8 mouse cellular contexts compared by ENCODE assay signal in genomic region chr1:194878440-194878839, GRCm38 (mm10).
DNase-seq lines count a peak whose midpoint lies in the region; ATAC-seq and TF ChIP-seq lines count a peak whose summit lies in the region.

No protein-coding gene starts in this region.

- no peak overlapping the region; the same call in 1 of the 2 replicates for H3K27ac ChIP-seq in gastrocnemius, adult 2 months
- 0 out of 2 replicates have a peak overlapping the region, but pooled peaks have one; percentile 38 for H3K27ac ChIP-seq in lung, postnatal 0 days (ENCODE audit: low read length)

- ATAC-seq in lung, postnatal 0 days = peak; percentile 70

- intact Hi-C loops in gastrocnemius, adult 2 months (cut with DNase I) = loop anchor here (2.0 to 10.0 kb wide), 2 partner anchors 72 to 156 kb away; no protein-coding TSS in a partner anchor

- no peak overlapping the region for H3K9ac ChIP-seq in lung, postnatal 0 days (replicated peaks; ENCODE audit: low read depth)

- H3K36me3 ChIP-seq in lung, postnatal 0 days (ENCODE audit: insufficient read depth, low read length) = no peaks in the 10 kb centered on the region

- peak; percentile 11 for DNase-seq in layer of hippocampus, adult 9-11 months
- DNase-seq in layer of hippocampus, adult 9-10 months (ENCODE audit: low spot score) = no peak
- peak; percentile 80 for DNase-seq in adrenal gland, adult 2 months
- peak; percentile 57 for DNase-seq in gastrocnemius, adult 2 months
- peak; percentile 67 for DNase-seq in lung, postnatal 0 days (ENCODE audit: low spot score)
- DNase-seq in frontal cortex, postnatal 14 days (ENCODE audit: low spot score in 2 of 2) = no peak
- no peak for DNase-seq in spleen, postnatal 14 days (ENCODE audit: low spot score in 2 of 2)
- no peak for DNase-seq in B cell, adult 2 months

- WGBS in lung, postnatal 0 days = 46% methylated on average over 2 of the region's 2 CpGs

- peak; percentile 79 for TF ChIP-seq EP300 in lung, postnatal 0 days (IDR thresholded peaks at IDR 0.05)

- H3K4me3 ChIP-seq in gastrocnemius, adult 2 months = no peak overlapping the region
- no peak overlapping the region for H3K4me3 ChIP-seq in lung, postnatal 0 days (ENCODE audit: low read depth, low read length)

- peaks cover 8% of the 10 kb centered on the region; the same call in 1 of the 2 replicates for H3K4me1 ChIP-seq in lung, postnatal 0 days (ENCODE audit: insufficient read depth, low read depth, low read length)

- H3K27me3 ChIP-seq in lung, postnatal 0 days (replicated peaks; ENCODE audit: insufficient read depth, low read length) = no peaks in the 10 kb centered on the region

- no peaks in the 10 kb centered on the region for H3K9me3 ChIP-seq in lung, postnatal 0 days (ENCODE audit: low read length)

- TF ChIP-seq CTCF in gastrocnemius, adult 2 months (IDR thresholded peaks at IDR 0.05) = no peak
- TF ChIP-seq CTCF in lung, postnatal 0 days (IDR thresholded peaks at IDR 0.05) = no peak

- H3K4me2 ChIP-seq in lung, postnatal 0 days (replicated peaks; ENCODE audit: low read depth, low read length) = no peak overlapping the region

Comparison
In these comparisons a context has a peak if more than half of its experiments do, and no peak if none do; other contexts are left out.
1. DNase-seq: peak in layer of hippocampus, adult 9-11 months (single experiment), adrenal gland, adult 2 months (single experiment), gastrocnemius, adult 2 months (single experiment) and lung, postnatal 0 days (single experiment); none in layer of hippocampus, adult 9-10 months (single experiment), frontal cortex, postnatal 14 days (0 of 2), spleen, postnatal 14 days (0 of 2) and B cell, adult 2 months (0 of 2).